In the genomic region with DNA sequence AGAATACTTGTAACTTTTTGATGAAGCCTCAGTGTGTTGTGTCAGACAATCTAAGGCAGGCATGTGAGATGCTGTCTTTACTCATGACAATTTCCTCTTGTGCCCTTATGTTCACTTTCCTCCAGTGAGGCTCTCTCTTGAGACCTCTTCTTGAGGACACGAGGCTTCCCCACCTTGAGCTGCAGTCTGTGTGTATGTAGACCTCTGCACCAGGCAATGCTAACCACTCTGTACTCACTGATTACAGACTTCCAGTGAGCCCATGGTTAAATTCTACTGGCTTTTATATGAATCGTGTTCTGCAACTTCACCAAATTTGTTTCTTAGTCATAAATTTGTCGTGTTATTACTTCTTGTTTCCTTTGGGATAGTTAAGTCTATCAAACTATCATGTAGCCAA, we compare ENCODE assay signal across 24 mouse cellular contexts. TPM values are rescaled to one million over a fixed set of nuclear protein-coding genes. Genes with fewer than 3 reads are reported as not detected.
DNase-seq lines count a peak whose midpoint lies in the region; ATAC-seq and TF ChIP-seq lines count a peak whose summit lies in the region.
"Had no signal": no experiment of that assay in that cellular context is flagged by ENCODE, and none has a peak within 500 bp of the region (broad histone marks: within the 10 kb centered on the region; RNA-seq: fewer than 3 reads in every experiment).

No protein-coding gene starts in this region.

- peak; percentile 33 for DNase-seq in liver
- no peak for DNase-seq in liver, postnatal 0 days
- DNase-seq in liver, embryonic 14.5 days (ENCODE audit: low read depth in 3 of 3, low spot score in 3 of 3): peak in 1 of 3 experiments; percentile 26
- no peak for DNase-seq in lung, postnatal 4 days
- no peak for DNase-seq in cerebellum, adult 18-20 months
- DNase-seq in embryo, embryonic 10 days (ENCODE audit: low spot score): no peak
- DNase-seq: adrenal gland, adult 2 months; adrenal gland, postnatal 25 days; cerebellum, adult 11 months; cerebellum, postnatal 10 days; embryo, embryonic 11 days; gastrocnemius, postnatal 10 days; heart, adult 18-20 months; heart, postnatal 10 days; heart, postnatal 4 days had no signal

- WGBS in liver, postnatal 0 days (ENCODE audit: insufficient replicate concordance): 65% methylated on average over 3 of the region's 3 CpGs
- WGBS in liver, embryonic 14.5 days (ENCODE audit: insufficient replicate concordance): 47% methylated on average over 3 of the region's 3 CpGs

- no peak overlapping the region for H3K4me3 ChIP-seq in liver, postnatal 0 days (ENCODE audit: low read depth, low read length)
- no peak overlapping the region for H3K4me3 ChIP-seq in liver, embryonic 14.5 days (ENCODE audit: insufficient read depth in 1 of 2, low read depth in 2 of 2, low read length in 2 of 2)
- H3K4me3 ChIP-seq: embryonic facial prominence, embryonic 15.5 days; forebrain, embryonic 12.5 days; heart, embryonic 10.5 days; hindbrain, embryonic 12.5 days had no signal

- no peak overlapping the region for H3K27ac ChIP-seq in liver, postnatal 0 days (ENCODE audit: low read depth)
- peak overlapping the region; percentile 89 for H3K27ac ChIP-seq in liver, embryonic 14.5 days
- H3K27ac ChIP-seq: embryonic facial prominence, embryonic 15.5 days; forebrain, embryonic 12.5 days; heart, embryonic 10.5 days; hindbrain, embryonic 12.5 days had no signal

- no peaks in the 10 kb centered on the region for H3K36me3 ChIP-seq in liver, postnatal 0 days (replicated peaks; ENCODE audit: insufficient read depth, low read length)
- H3K36me3 ChIP-seq in liver, embryonic 14.5 days (replicated peaks; ENCODE audit: control insufficient read depth, insufficient read depth, low read depth): no peaks in the 10 kb centered on the region
- H3K36me3 ChIP-seq: embryonic facial prominence, embryonic 15.5 days; forebrain, embryonic 12.5 days; heart, embryonic 10.5 days; hindbrain, embryonic 12.5 days had no signal

- no peaks in the 10 kb centered on the region for H3K9me3 ChIP-seq in liver, postnatal 0 days (ENCODE audit: low read length)
- no peaks in the 10 kb centered on the region for H3K9me3 ChIP-seq in liver, embryonic 14.5 days (ENCODE audit: control insufficient read depth, low read length)
- H3K9me3 ChIP-seq: embryonic facial prominence, embryonic 15.5 days; forebrain, embryonic 12.5 days; heart, embryonic 10.5 days; hindbrain, embryonic 12.5 days had no signal

- ATAC-seq in liver, postnatal 0 days: no peak
- peak; percentile 60 for ATAC-seq in erythroid progenitor cell, adult 5-6 weeks (replicated peaks; ENCODE audit: low FRiP score, poor library complexity, severe bottlenecking)
- ATAC-seq in liver, embryonic 14.5 days (ENCODE audit: insufficient read depth): no peak
- ATAC-seq: activated CD4-positive, CD25-positive, alpha-beta regulatory T cell, adult 4 months; forebrain, embryonic 16.5 days; hindbrain, embryonic 16.5 days; Patski had no signal

- TF ChIP-seq EP300 in liver, postnatal 0 days (IDR thresholded peaks at IDR 0.05; ENCODE audit: low read depth): no peak
- TF ChIP-seq EP300 in liver, embryonic 14.5 days (IDR thresholded peaks at IDR 0.05; ENCODE audit: low read depth): no peak

- peaks cover 6% of the 10 kb centered on the region; the same call in 1 of the 2 replicates for H3K4me1 ChIP-seq in liver, postnatal 0 days (ENCODE audit: insufficient read depth)
- H3K4me1 ChIP-seq in liver, embryonic 14.5 days (replicated peaks; ENCODE audit: control insufficient read depth in 2 of 2, insufficient read depth in 2 of 2, low read length in 1 of 2): peaks cover 32 to 36% of the 10 kb centered on the region in 2 experiments
- H3K4me1 ChIP-seq: embryonic facial prominence, embryonic 15.5 days; forebrain, embryonic 12.5 days; heart, embryonic 10.5 days; hindbrain, embryonic 12.5 days had no signal

- no peak overlapping the region for H3K9ac ChIP-seq in liver, postnatal 0 days (replicated peaks)
- H3K9ac ChIP-seq in liver, embryonic 14.5 days (replicated peaks): peak overlapping the region; percentile 63
- H3K9ac ChIP-seq: embryonic facial prominence, embryonic 15.5 days; forebrain, embryonic 12.5 days; hindbrain, embryonic 12.5 days had no signal

- no peak for TF ChIP-seq CTCF in liver, postnatal 0 days (IDR thresholded peaks at IDR 0.05; ENCODE audit: low read depth)
- no peak for TF ChIP-seq CTCF in liver, embryonic 14.5 days (IDR thresholded peaks at IDR 0.05; ENCODE audit: low read depth)

- no peaks in the 10 kb centered on the region for H3K27me3 ChIP-seq in liver, postnatal 0 days (ENCODE audit: insufficient read depth, low read length)
- H3K27me3 ChIP-seq in liver, embryonic 14.5 days (ENCODE audit: control insufficient read depth, insufficient read depth, low read length): no peaks in the 10 kb centered on the region
- H3K27me3 ChIP-seq: embryonic facial prominence, embryonic 15.5 days; forebrain, embryonic 12.5 days; hindbrain, embryonic 12.5 days; Patski had no signal

- no peak overlapping the region for H3K4me2 ChIP-seq in liver, postnatal 0 days (ENCODE audit: low read depth, low read length)
- H3K4me2 ChIP-seq in liver, embryonic 14.5 days (ENCODE audit: low read depth): peak overlapping the region; percentile 61
- H3K4me2 ChIP-seq: embryonic facial prominence, embryonic 15.5 days; forebrain, embryonic 12.5 days; hindbrain, embryonic 12.5 days had no signal

RNA-seq across cellular contexts. Expression of gene Runx2, which starts 12.5 kb away (rescaled TPM):
- polyA plus RNA-seq in liver, postnatal 0 days (2015; fragmentation: Nextera tagmentation; extraction: Ambion mirVana): 0.34 and 0.49 TPM in 2 replicates
- 2.9 and 4.3 TPM in 2 replicates for total RNA-seq in erythroid progenitor cell, adult 5-6 weeks (2015; ENCODE audit: low replicate concordance)
- 0.77 TPM in 1 of 2 replicates, not detected in the other for total RNA-seq in erythroid progenitor cell, adult 5-6 weeks (2017; ENCODE audit: low replicate concordance)
- 0.58 and 0.76 TPM in 2 replicates for polyA plus RNA-seq in liver, embryonic 14.5 days (2012; rRNA removed)
- 0.40 and 0.65 TPM in 2 replicates for polyA plus RNA-seq in liver, embryonic 14.5 days (2014; fragmentation: Nextera tagmentation; extraction: Ambion mirVana)

RNA-seq across cellular contexts. Expression of gene Supt3, which starts 50.2 kb away (rescaled TPM):
- polyA plus RNA-seq in liver, postnatal 0 days (2015; fragmentation: Nextera tagmentation; extraction: Ambion mirVana): 5.0 and 5.1 TPM in 2 replicates
- total RNA-seq in erythroid progenitor cell, adult 5-6 weeks (2015; ENCODE audit: low replicate concordance): 17.7 and 20.5 TPM in 2 replicates
- total RNA-seq in erythroid progenitor cell, adult 5-6 weeks (2017; ENCODE audit: low replicate concordance): 9.8 and 19.4 TPM in 2 replicates
- 2.0 and 2.7 TPM in 2 replicates for polyA plus RNA-seq in liver, embryonic 14.5 days (2012; rRNA removed)
- polyA plus RNA-seq in liver, embryonic 14.5 days (2014; fragmentation: Nextera tagmentation; extraction: Ambion mirVana): 5.3 and 6.4 TPM in 2 replicates
